Mouse (Mus musculus) intestine, embryonic 16.5 days (tissue): ENCODE measurements at regions not wholly inside any gene's neighbourhood (a gene's known extent, or its start where the extent isn't known, plus 50 kb on each side); places are given as distances from the start of the nearest gene placed in this dataset.
A peak's percentile ranks its signal among the peaks of the same experiment; 100 is the strongest.

ENCODE experiments used
- ATAC-seq: fragments of 200-750 bp; cut with Nextera tagmentation; 2 replicates; pipeline ENCODE4 v1.8.0; 2017; ENCODE audit warnings: moderate TSS enrichment, moderate library complexity
- H3K27ac ChIP-seq: fragments of 300-500 bp; sonication (generic); 2 replicates; pipeline ENCODE4 v1.5.1; 2014; ENCODE audit warnings: mild to moderate bottlenecking, low read length
- H3K27me3 ChIP-seq: fragments of 300-500 bp; sonication (generic); replicated peaks from 2 replicates; pipeline ENCODE4 v1.6.1; 2014; ENCODE audit warnings: low read length, control low read depth, mixed read lengths; ENCODE audit not compliant: control insufficient read depth, insufficient read depth
- H3K36me3 ChIP-seq: fragments of 300-500 bp; sonication (generic); 2 replicates; pipeline ENCODE4 v1.6.1; 2014; ENCODE audit warnings: low read length, control low read depth; ENCODE audit not compliant: control insufficient read depth, insufficient read depth
- H3K4me1 ChIP-seq: fragments of 300-500 bp; sonication (generic); 2 replicates; pipeline ENCODE4 v1.6.1; 2014; ENCODE audit warnings: low read length, control low read depth, mixed read lengths; ENCODE audit not compliant: control insufficient read depth, insufficient read depth
- H3K4me2 ChIP-seq: fragments of 300-500 bp; sonication (generic); 2 replicates; pipeline ENCODE4 v1.6.1; 2014; ENCODE audit warnings: low read depth, low read length, control low read depth
- H3K4me3 ChIP-seq: fragments of 300-500 bp; sonication (generic); 2 replicates; pipeline ENCODE4 v1.5.1; 2014; ENCODE audit warnings: mild to moderate bottlenecking, low read length
- H3K9ac ChIP-seq: fragments of 300-500 bp; sonication (generic); 2 replicates; pipeline ENCODE4 v1.6.1; 2014; ENCODE audit warnings: low read depth, low read length
- H3K9me3 ChIP-seq: fragments of 300-500 bp; sonication (generic); 2 replicates; pipeline ENCODE4 v1.6.1; 2016; ENCODE audit warnings: low read length, control low read depth; ENCODE audit not compliant: control insufficient read depth
- WGBS: fragments of 180-500 bp; shearing (Covaris S2); extraction: QIAGEN DNeasy Blood & Tissue Kit; methylation state at CpG from one replicate; pipeline ENCODE4 v1.1.7; 2014; 5-methylcytosine and 5-hydroxymethylcytosine counted together

- ATAC-seq = peak; percentile 28; the same call in 1 of the 2 replicates
- H3K4me3 ChIP-seq = no peak overlapping the region
- no peaks in the 10 kb centered on the region for H3K4me1 ChIP-seq
- H3K27ac ChIP-seq = no peak overlapping the region
- WGBS = 50% methylated on average over 8 of the region's 8 CpGs
- no peak overlapping the region for H3K9ac ChIP-seq
- H3K27me3 ChIP-seq = no peaks in the 10 kb centered on the region
- H3K4me2 ChIP-seq = no peak overlapping the region
- H3K36me3 ChIP-seq = no peaks in the 10 kb centered on the region
- no peaks in the 10 kb centered on the region for H3K9me3 ChIP-seq
These were observed 77.9 kb upstream of the Grem2 start for GRCm38 (mm10) chr1:174999265-175000200.

GRCm38 (mm10) chr1:174992520-174992919, 70.9 kb upstream of the Grem2 start:
- Histone ChIP-seq H3K4me1 (no peaks in the 10 kb centered on the region), H3K4me2 (no peak overlapping the region), H3K36me3 (no peaks in the 10 kb centered on the region), H3K27me3 (no peaks in the 10 kb centered on the region), H3K9me3 (no peaks in the 10 kb centered on the region), H3K4me3 (no peak overlapping the region), H3K9ac (no peak overlapping the region), H3K27ac (no peak overlapping the region)
- 69% methylated on average over 4 of the region's 4 CpGs for WGBS
- ATAC-seq = no peak

- no peak for ATAC-seq
- Histone ChIP-seq H3K4me3 (no peak overlapping the region), H3K27me3 (no peaks in the 10 kb centered on the region), H3K4me2 (no peak overlapping the region), H3K9ac (no peak overlapping the region), H3K27ac (no peak overlapping the region), H3K36me3 (no peaks in the 10 kb centered on the region), H3K4me1 (no peaks in the 10 kb centered on the region), H3K9me3 (no peaks in the 10 kb centered on the region)
- 65% methylated on average over 5 of the region's 5 CpGs for WGBS
These were observed 67.0 kb upstream of the Grem2 start for GRCm38 (mm10) chr1:174988590-174988989.

GRCm38 (mm10) chr1:174971895-174972294, 50.3 kb upstream of the Grem2 start:
- no peak for ATAC-seq
- H3K27me3 ChIP-seq = no peaks in the 10 kb centered on the region
- no peak overlapping the region for H3K27ac ChIP-seq
- no peaks in the 10 kb centered on the region for H3K36me3 ChIP-seq
- 55% methylated on average over 6 of the region's 6 CpGs for WGBS
- H3K9me3 ChIP-seq = no peaks in the 10 kb centered on the region
- no peak overlapping the region for H3K9ac ChIP-seq
- no peak overlapping the region for H3K4me2 ChIP-seq
- H3K4me3 ChIP-seq = no peak overlapping the region
- H3K4me1 ChIP-seq = no peaks in the 10 kb centered on the region
